Mouse (Mus musculus): ENCODE results near the gene Tipin. TPM values are rescaled to one million over a fixed set of nuclear protein-coding genes. Genes with fewer than 3 reads are reported as not detected.
A peak's percentile ranks its signal among the peaks of the same experiment; 100 is the strongest.
"Not testable (repeated sequence)": the region's sequence is repeated elsewhere in the genome, so short reads cannot be mapped to it uniquely, and the experiment has no call there.

The Tipin gene
- polyA plus RNA-seq, 1 experiment from 2014 or later = 109 TPM

DNA sequence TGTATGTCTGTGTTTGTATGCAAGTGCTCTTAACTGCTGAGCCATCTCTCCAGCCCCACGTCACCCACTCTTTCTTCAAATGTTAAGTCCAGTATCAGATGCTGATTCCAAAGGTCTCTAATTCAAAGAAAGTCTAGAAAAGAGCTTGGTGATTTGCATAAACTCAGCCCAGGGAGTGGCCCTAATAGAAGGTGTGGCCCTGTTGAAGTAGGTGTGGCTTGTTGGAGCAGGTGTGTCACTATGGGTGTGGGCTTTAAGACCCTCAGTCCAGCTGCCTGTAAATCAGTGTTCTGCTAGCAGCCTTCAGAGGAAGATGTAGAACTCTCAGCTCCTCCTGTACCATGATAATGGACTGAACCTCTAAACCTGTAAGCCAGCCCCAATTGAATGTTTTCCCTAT, 14.2 kb upstream of the Tipin start:
- no peak for TF ChIP-seq EP300 (IDR thresholded peaks at IDR 0.05; ENCODE audit: low read depth)
- TF ChIP-seq CTCF (IDR thresholded peaks at IDR 0.05; ENCODE audit: low read depth) = no peak
- H3K36me3 ChIP-seq (replicated peaks; ENCODE audit: insufficient read depth, low read length) = no peaks in the 10 kb centered on the region
- WGBS (ENCODE audit: insufficient replicate concordance) = 69% methylated on average over 1 of the region's 1 CpGs
- no peak overlapping the region for H3K9ac ChIP-seq (replicated peaks)
- H3K4me2 ChIP-seq (ENCODE audit: low read depth, low read length) = no peak overlapping the region
- ATAC-seq = no peak
- H3K27ac ChIP-seq (ENCODE audit: low read depth) = no peak overlapping the region
- no peak overlapping the region for H3K4me3 ChIP-seq (ENCODE audit: low read depth, low read length)
- no peaks in the 10 kb centered on the region for H3K9me3 ChIP-seq (ENCODE audit: low read length)
- DNase-seq = no peak
- no peaks in the 10 kb centered on the region for H3K27me3 ChIP-seq (ENCODE audit: insufficient read depth, low read length)
- no peaks in the 10 kb centered on the region for H3K4me1 ChIP-seq (ENCODE audit: insufficient read depth)

DNA sequence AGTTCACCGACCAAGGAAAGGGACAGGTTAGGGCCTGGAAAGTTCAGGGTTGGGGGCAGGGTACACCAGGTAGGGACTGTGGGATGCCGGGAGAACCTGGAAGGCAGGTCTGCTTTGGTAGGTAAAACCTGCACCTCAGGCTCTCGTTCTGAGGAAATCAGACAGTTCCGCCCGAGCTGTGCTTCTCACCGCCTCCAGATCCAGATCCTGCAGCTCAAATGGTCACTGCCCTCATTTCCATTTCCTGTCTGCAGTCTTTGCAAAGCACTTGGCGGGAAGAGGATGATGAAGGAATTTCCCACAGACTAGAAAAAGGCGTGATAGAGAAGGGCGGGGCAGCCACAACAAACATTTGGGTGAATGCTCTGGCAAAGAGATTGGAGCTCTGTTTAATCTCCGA, 13.2 kb upstream of the Tipin start:
- H3K4me2 ChIP-seq (ENCODE audit: low read depth, low read length) = no peak overlapping the region
- no peaks in the 10 kb centered on the region for H3K27me3 ChIP-seq (ENCODE audit: insufficient read depth, low read length)
- H3K9ac ChIP-seq (replicated peaks) = no peak overlapping the region
- H3K9me3 ChIP-seq (ENCODE audit: low read length) = no peaks in the 10 kb centered on the region
- no peak overlapping the region for H3K4me3 ChIP-seq (ENCODE audit: low read depth, low read length)
- H3K27ac ChIP-seq (ENCODE audit: low read depth) = no peak overlapping the region
- DNase-seq (no peak), ATAC-seq (no peak)
- TF ChIP-seq EP300 (IDR thresholded peaks at IDR 0.05; ENCODE audit: low read depth) (no peak), CTCF (IDR thresholded peaks at IDR 0.05; ENCODE audit: low read depth) (no peak)
- H3K36me3 ChIP-seq (replicated peaks; ENCODE audit: insufficient read depth, low read length) = no peaks in the 10 kb centered on the region
- WGBS (ENCODE audit: insufficient replicate concordance) = 68% methylated on average over 10 of the region's 10 CpGs
- no peaks in the 10 kb centered on the region for H3K4me1 ChIP-seq (ENCODE audit: insufficient read depth)

DNA sequence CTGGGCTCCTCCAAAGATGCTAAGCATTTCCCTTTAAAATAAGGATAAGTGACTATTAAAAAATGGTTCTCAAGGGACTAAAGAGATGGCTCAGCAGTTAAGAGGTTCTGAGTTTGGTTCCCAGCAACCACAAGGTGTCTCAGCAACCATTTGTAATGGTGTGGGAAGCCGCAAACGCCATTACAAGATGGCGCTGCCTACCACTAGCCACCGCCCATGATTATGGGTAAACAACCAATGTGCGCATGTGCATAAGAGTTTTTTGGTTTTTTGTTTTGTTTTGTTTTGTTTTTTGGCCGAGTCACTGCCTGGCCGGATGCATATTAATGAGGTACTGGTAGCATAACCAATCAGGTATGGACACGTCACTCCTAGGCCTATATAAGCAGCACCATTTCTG, 12.5 kb upstream of the Tipin start:
- not testable (repeated sequence) for DNase-seq; H3K4me2 ChIP-seq (ENCODE audit: low read depth, low read length); H3K36me3 ChIP-seq (replicated peaks; ENCODE audit: insufficient read depth, low read length); H3K9ac ChIP-seq (replicated peaks); H3K4me3 ChIP-seq (ENCODE audit: low read depth, low read length); H3K27ac ChIP-seq (ENCODE audit: low read depth); ATAC-seq; H3K9me3 ChIP-seq (ENCODE audit: low read length); H3K4me1 ChIP-seq (ENCODE audit: insufficient read depth); H3K27me3 ChIP-seq (ENCODE audit: insufficient read depth, low read length)
- 87% methylated on average over 8 of the region's 8 CpGs for WGBS (ENCODE audit: insufficient replicate concordance)

DNA sequence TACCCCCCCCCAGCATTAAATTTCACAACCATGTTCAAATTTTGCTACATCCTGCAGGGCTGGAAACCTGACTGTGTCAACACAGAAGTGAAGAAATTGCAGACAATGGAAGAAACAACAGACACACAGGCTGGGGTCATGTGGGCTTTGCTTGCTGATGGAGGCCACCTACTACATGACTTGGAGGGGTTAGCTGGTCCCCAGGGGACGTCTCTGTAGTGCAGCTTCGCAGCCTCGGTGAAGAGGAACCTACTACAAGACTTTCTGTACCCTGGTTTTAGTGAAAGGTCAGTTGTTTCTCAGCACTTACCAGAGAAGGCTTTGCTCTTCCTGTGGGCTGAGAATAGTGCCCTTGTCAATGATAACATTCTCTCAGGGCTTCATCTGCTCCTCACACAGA, 10.1 kb upstream of the Tipin start:
- no peak overlapping the region for H3K4me2 ChIP-seq (ENCODE audit: low read depth, low read length)
- 49% methylated on average over 3 of the region's 3 CpGs for WGBS (ENCODE audit: insufficient replicate concordance)
- no peak for ATAC-seq
- no peaks in the 10 kb centered on the region for H3K27me3 ChIP-seq (ENCODE audit: insufficient read depth, low read length)
- no peak for DNase-seq
- H3K9ac ChIP-seq (replicated peaks) = no peak overlapping the region
- no peak overlapping the region for H3K4me3 ChIP-seq (ENCODE audit: low read depth, low read length)
- no peaks in the 10 kb centered on the region for H3K4me1 ChIP-seq (ENCODE audit: insufficient read depth)
- no peaks in the 10 kb centered on the region for H3K9me3 ChIP-seq (ENCODE audit: low read length)
- no peak for TF ChIP-seq CTCF (IDR thresholded peaks at IDR 0.05; ENCODE audit: low read depth)
- no peak for TF ChIP-seq EP300 (IDR thresholded peaks at IDR 0.05; ENCODE audit: low read depth)
- no peak overlapping the region for H3K27ac ChIP-seq (ENCODE audit: low read depth)
- H3K36me3 ChIP-seq (replicated peaks; ENCODE audit: insufficient read depth, low read length) = no peaks in the 10 kb centered on the region

DNA sequence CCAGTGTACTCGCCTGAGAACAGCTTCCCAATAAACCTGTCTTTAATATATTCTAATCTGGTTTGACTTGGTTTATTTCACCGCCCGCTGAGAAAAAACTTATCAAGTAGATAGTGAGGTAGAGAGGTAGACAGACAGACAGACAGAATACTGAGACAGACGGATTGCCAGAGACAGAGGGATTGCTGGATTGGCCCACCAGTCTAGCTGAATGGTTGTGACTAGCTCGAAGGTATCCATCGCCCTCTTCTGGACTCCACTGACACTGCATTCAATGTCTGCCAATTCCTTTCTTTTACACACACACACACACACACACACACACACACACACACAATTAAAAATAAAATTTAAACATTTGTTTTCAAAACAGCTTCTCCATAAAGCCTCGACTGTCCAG, 8.8 kb upstream of the Tipin start:
- DNase-seq = peak; percentile 57
- 48% methylated on average over 7 of the region's 7 CpGs for WGBS (ENCODE audit: insufficient replicate concordance)
- ATAC-seq = no peak
- Histone ChIP-seq H3K4me3 (ENCODE audit: low read depth, low read length) (no peak overlapping the region), H3K27me3 (ENCODE audit: insufficient read depth, low read length) (no peaks in the 10 kb centered on the region), H3K36me3 (replicated peaks; ENCODE audit: insufficient read depth, low read length) (no peaks in the 10 kb centered on the region), H3K9ac (replicated peaks) (no peak overlapping the region), H3K27ac (ENCODE audit: low read depth) (no peak overlapping the region), H3K4me1 (ENCODE audit: insufficient read depth) (no peaks in the 10 kb centered on the region), H3K4me2 (ENCODE audit: low read depth, low read length) (no peak overlapping the region), H3K9me3 (ENCODE audit: low read length) (no peaks in the 10 kb centered on the region)
- no peak for TF ChIP-seq EP300 (IDR thresholded peaks at IDR 0.05; ENCODE audit: low read depth)
- TF ChIP-seq CTCF (IDR thresholded peaks at IDR 0.05; ENCODE audit: low read depth) = peak; percentile 72

DNA sequence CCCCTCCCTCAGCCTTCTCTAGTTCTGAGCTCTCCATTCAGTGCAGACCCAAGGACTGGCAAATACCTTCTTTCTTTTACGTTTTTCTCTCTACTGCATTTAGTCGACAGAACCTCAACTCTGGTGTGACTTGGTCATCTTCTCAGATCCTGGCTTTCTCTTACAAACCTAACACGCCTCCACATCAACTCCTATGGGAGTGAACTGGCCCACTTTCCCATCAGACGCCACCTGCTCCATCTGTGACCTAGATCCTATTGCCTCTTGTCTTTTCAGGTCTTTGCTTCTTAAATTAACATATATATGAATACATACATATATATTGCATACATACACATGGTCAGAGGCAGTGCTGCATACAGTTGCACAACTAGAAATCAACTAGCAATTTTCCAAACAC, 7.6 kb upstream of the Tipin start:
- no peak for ATAC-seq
- no peak overlapping the region for H3K27ac ChIP-seq (ENCODE audit: low read depth)

DNA sequence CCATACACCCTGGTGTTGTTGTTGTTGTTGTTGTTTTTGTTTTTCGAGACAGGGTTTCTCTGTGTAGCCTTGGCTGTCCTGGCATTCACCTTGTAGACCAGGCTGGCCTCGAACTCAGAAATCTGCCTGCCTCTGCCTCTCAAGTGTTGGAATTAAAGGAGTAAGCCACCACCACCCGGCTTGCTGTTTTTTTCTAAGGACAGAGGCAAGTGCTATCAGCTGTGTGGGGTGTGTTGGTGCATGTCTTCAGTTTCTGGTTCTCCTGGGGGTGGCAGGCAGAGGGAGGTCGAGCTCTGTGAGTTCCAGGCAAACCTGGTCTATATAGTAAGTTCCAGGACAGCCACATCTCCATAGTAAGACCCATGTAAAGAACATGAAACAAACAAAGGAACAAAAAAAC, 7.1 kb upstream of the Tipin start:
- no peak for TF ChIP-seq CTCF (IDR thresholded peaks at IDR 0.05; ENCODE audit: low read depth)
- TF ChIP-seq EP300 (IDR thresholded peaks at IDR 0.05; ENCODE audit: low read depth) = no peak
- 70% methylated on average over 4 of the region's 4 CpGs for WGBS (ENCODE audit: insufficient replicate concordance)
- Histone ChIP-seq H3K9ac (replicated peaks) (no peak overlapping the region), H3K36me3 (replicated peaks; ENCODE audit: insufficient read depth, low read length) (no peaks in the 10 kb centered on the region), H3K4me1 (ENCODE audit: insufficient read depth) (no peaks in the 10 kb centered on the region), H3K27ac (ENCODE audit: low read depth) (no peak overlapping the region), H3K4me3 (ENCODE audit: low read depth, low read length) (no peak overlapping the region), H3K27me3 (ENCODE audit: insufficient read depth, low read length) (no peaks in the 10 kb centered on the region), H3K4me2 (ENCODE audit: low read depth, low read length) (no peak overlapping the region), H3K9me3 (ENCODE audit: low read length) (no peaks in the 10 kb centered on the region)
- DNase-seq (no peak), ATAC-seq (no peak)

More for the DNA sequence above, 7.6 kb upstream of the Tipin start:
- no peak for TF ChIP-seq CTCF (IDR thresholded peaks at IDR 0.05; ENCODE audit: low read depth)
- no peak for TF ChIP-seq EP300 (IDR thresholded peaks at IDR 0.05; ENCODE audit: low read depth)
- WGBS (ENCODE audit: insufficient replicate concordance) = 74% methylated on average over 4 of the region's 4 CpGs
- no peaks in the 10 kb centered on the region for H3K27me3 ChIP-seq (ENCODE audit: insufficient read depth, low read length)
- no peak for DNase-seq
- no peak overlapping the region for H3K4me2 ChIP-seq (ENCODE audit: low read depth, low read length)
- H3K9me3 ChIP-seq (ENCODE audit: low read length) = no peaks in the 10 kb centered on the region
- H3K9ac ChIP-seq (replicated peaks) = no peak overlapping the region
- H3K36me3 ChIP-seq (replicated peaks; ENCODE audit: insufficient read depth, low read length) = no peaks in the 10 kb centered on the region
- H3K4me1 ChIP-seq (ENCODE audit: insufficient read depth) = no peaks in the 10 kb centered on the region
- H3K4me3 ChIP-seq (ENCODE audit: low read depth, low read length) = no peak overlapping the region

All from liver, postnatal 0 days (tissue).